Mouse (Mus musculus) left cerebral cortex, postnatal 10 days (tissue): ENCODE results near the gene Igsf3. TPM values are rescaled to one million over a fixed set of nuclear protein-coding genes. Genes with fewer than 3 reads are reported as not detected.

Source experiments
- DNase-seq, 2 experiments: peaks; one replicate each; pipeline ENCODE4 v3.0.0; 2021 to 2022; ENCODE audit warnings: low spot score in 2 of 2, mixed read lengths in 1 of 2; ENCODE audit errors: extremely low spot score in 1 of 2
- intact Hi-C: fragments of 180-260 bp; cut with DNase I; formaldehyde crosslinking; loops from one replicate; pipeline ENCODE4 v1.15.1; 2025
- total RNA-seq, 2 experiments: library from RNA; stranded (reverse); gene quantifications; 2 replicates each; pipeline ENCODE4 v1.2.3; 2021

Igsf3 gene
- total RNA-seq, 2 experiments from 2014 or later, result 44.7 to 46.6 TPM

- intact Hi-C loops, result no loop called here
- no peak for DNase-seq
Measured at GRCm38 (mm10) chr3:101483256-101483983, 106.5 kb downstream of the Igsf3 start.

- no peak for DNase-seq
- intact Hi-C loops, result no loop called here
Measured at GRCm38 (mm10) chr3:101486054-101486765, 109.3 kb downstream of the Igsf3 start.

- intact Hi-C loops, result no loop called here
- DNase-seq, result no peak
Measured at GRCm38 (mm10) chr3:101487436-101487835, 110.6 kb downstream of the Igsf3 start.

GRCm38 (mm10) chr3:101488204-101488603, 111.3 kb downstream of the Igsf3 start:
- no peak for DNase-seq
- intact Hi-C loops, result no loop called here

- no peak for DNase-seq
- intact Hi-C loops, result no loop called here
Measured at GRCm38 (mm10) chr3:101490515-101490914, 113.6 kb downstream of the Igsf3 start.

GRCm38 (mm10) chr3:101492908-101493307, 116.0 kb downstream of the Igsf3 start:
- intact Hi-C loops, result no loop called here
- no peak for DNase-seq

GRCm38 (mm10) chr3:101493937-101494459, 117.1 kb downstream of the Igsf3 start:
- DNase-seq, result peak; percentile 86
- intact Hi-C loops, result loop anchor here (1.0 kb wide), 1 partner anchor 318 kb away; no protein-coding TSS in a partner anchor

- intact Hi-C loops, result no loop called here
- no peak for DNase-seq
Measured at GRCm38 (mm10) chr3:101497432-101498030, 120.6 kb downstream of the Igsf3 start.

- intact Hi-C loops, result loop anchor here (5.0 kb wide), 1 partner anchor 742 kb away; no protein-coding TSS in a partner anchor
- DNase-seq, result no peak
Measured at GRCm38 (mm10) chr3:101499906-101500305, 123.0 kb downstream of the Igsf3 start.

GRCm38 (mm10) chr3:101500393-101501051, 123.6 kb downstream of the Igsf3 start:
- DNase-seq, result no peak
- intact Hi-C loops, result loop anchor here (5.0 kb wide), 1 partner anchor 742 kb away; no protein-coding TSS in a partner anchor

GRCm38 (mm10) chr3:101501611-101502010, 124.7 kb downstream of the Igsf3 start:
- intact Hi-C loops, result loop anchor here (5.0 kb wide), 1 partner anchor 741 kb away; no protein-coding TSS in a partner anchor
- DNase-seq, result no peak

- no peak for DNase-seq
- intact Hi-C loops, result loop anchor here (5.0 kb wide), 1 partner anchor 740 kb away; no protein-coding TSS in a partner anchor
Measured at GRCm38 (mm10) chr3:101502086-101502760, 125.3 kb downstream of the Igsf3 start.

GRCm38 (mm10) chr3:101506179-101506578, 129.3 kb downstream of the Igsf3 start:
- intact Hi-C loops, result loop anchor here (5.0 kb wide), 1 partner anchor 301 kb away; no protein-coding TSS in a partner anchor

GRCm38 (mm10) chr3:101506970-101507702, 130.3 kb downstream of the Igsf3 start:
- DNase-seq, result no peak
- intact Hi-C loops, result loop anchor here (5.0 kb wide), 1 partner anchor 300 kb away; no protein-coding TSS in a partner anchor

More at GRCm38 (mm10) chr3:101506179-101506578, 129.3 kb downstream of the Igsf3 start:
- DNase-seq, result peak; percentile 59 to 91

- DNase-seq, result no peak
- intact Hi-C loops, result loop anchor here (5.0 kb wide), 1 partner anchor 300 kb away; no protein-coding TSS in a partner anchor
Measured at GRCm38 (mm10) chr3:101507766-101508165, 130.9 kb downstream of the Igsf3 start.

GRCm38 (mm10) chr3:101509707-101510544, 133.0 kb downstream of the Igsf3 start:
- intact Hi-C loops, result loop anchor here (5.0 kb wide), 1 partner anchor 297 kb away; no protein-coding TSS in a partner anchor
- no peak for DNase-seq
